Mouse (Mus musculus) cerebellum, postnatal 36 days (tissue): ENCODE measurements at regions not wholly inside any gene's neighbourhood (a gene's known extent, or its start where the extent isn't known, plus 50 kb on each side); places are given as distances from the start of the nearest gene placed in this dataset.

Source experiments
- DNase-seq, 2 experiments: peaks; one replicate each; pipeline ENCODE4 v3.0.0; 2021 to 2022; ENCODE audit warnings: mixed read lengths in 2 of 2

GRCm38 (mm10) chr13:16498052-16498451, 486.4 kb downstream of the Inhba start:
- DNase-seq = no peak

GRCm38 (mm10) chr13:16512876-16513275, 501.2 kb downstream of the Inhba start:
- DNase-seq = no peak

GRCm38 (mm10) chr13:16515195-16515594, 503.5 kb downstream of the Inhba start:
- DNase-seq = no peak

GRCm38 (mm10) chr13:16529036-16529435, 517.4 kb downstream of the Inhba start:
- no peak for DNase-seq

GRCm38 (mm10) chr13:16543771-16544170, 532.1 kb downstream of the Inhba start:
- no peak for DNase-seq

- no peak for DNase-seq
These were observed 538.4 kb downstream of the Inhba start for GRCm38 (mm10) chr13:16550060-16550459.

- DNase-seq = no peak
These were observed 553.3 kb downstream of the Inhba start for GRCm38 (mm10) chr13:16564988-16565387.

GRCm38 (mm10) chr13:16574069-16574468, 562.4 kb downstream of the Inhba start:
- no peak for DNase-seq

- DNase-seq = no peak
These were observed 574.6 kb downstream of the Inhba start for GRCm38 (mm10) chr13:16586286-16586685.

GRCm38 (mm10) chr13:16619755-16620154, 608.1 kb downstream of the Inhba start:
- no peak for DNase-seq

- no peak for DNase-seq
These were observed 614.9 kb downstream of the Inhba start for GRCm38 (mm10) chr13:16626584-16626983.

GRCm38 (mm10) chr13:16633445-16634092, 621.9 kb downstream of the Inhba start:
- DNase-seq = no peak

GRCm38 (mm10) chr13:16636251-16636650, 624.6 kb downstream of the Inhba start:
- no peak for DNase-seq

- no peak for DNase-seq
These were observed 630.2 kb downstream of the Inhba start for GRCm38 (mm10) chr13:16641611-16642449.

GRCm38 (mm10) chr13:16642450-16642994, 630.9 kb downstream of the Inhba start:
- no peak for DNase-seq

- no peak for DNase-seq
These were observed 633.7 kb downstream of the Inhba start for GRCm38 (mm10) chr13:16645311-16645710.

- DNase-seq = no peak
These were observed 634.4 kb downstream of the Inhba start for GRCm38 (mm10) chr13:16646056-16646455.

GRCm38 (mm10) chr13:16646649-16647048, 635.0 kb downstream of the Inhba start:
- no peak for DNase-seq

GRCm38 (mm10) chr13:16656110-16656509, 644.5 kb downstream of the Inhba start:
- DNase-seq = no peak

- DNase-seq = no peak
These were observed 648.2 kb downstream of the Inhba start for GRCm38 (mm10) chr13:16659894-16660293.

GRCm38 (mm10) chr13:16668652-16669051, 657.0 kb downstream of the Inhba start:
- DNase-seq = no peak

GRCm38 (mm10) chr13:16669281-16669680, 657.6 kb downstream of the Inhba start:
- no peak for DNase-seq

GRCm38 (mm10) chr13:16670047-16670733, 658.5 kb downstream of the Inhba start:
- no peak for DNase-seq
